Mouse (Mus musculus) erythroid progenitor cell, adult 5-6 weeks (primary cell): ENCODE results near the gene F3. TPM values are rescaled to one million over a fixed set of nuclear protein-coding genes. Genes with fewer than 3 reads are reported as not detected.

Source experiments
- total RNA-seq, 2 experiments: library from RNA; stranded (forward) in 1 of 2; stranded (reverse) in 1 of 2; fragments of 150-400 nt in 1 of 2; fragments of 186-747, 209-891 nt in 1 of 2; gene quantifications; 2 replicates each; pipeline versions ENCODE4 v1.2.3 to v1.2.4; 2015 to 2017; ENCODE audit warnings: low replicate concordance in 2 of 2

Gene F3
- total RNA-seq, 2 experiments from 2014 or later, result not detected

Other genes starting within 250 kb of the F3 start
- gene Slc44a3, start 191.1 kb upstream of the F3 start, total RNA-seq (2015; ENCODE audit: low replicate concordance), result not detected in 2 replicates
- gene Slc44a3, start 191.1 kb upstream of the F3 start, total RNA-seq (2017; ENCODE audit: low replicate concordance), result not detected in 2 replicates
- not detected in 2 replicates for gene 4930432M17Rik, start 52.8 kb upstream of the F3 start, total RNA-seq (2015; ENCODE audit: low replicate concordance)
- not detected in 2 replicates for gene 4930432M17Rik, start 52.8 kb upstream of the F3 start, total RNA-seq (2017; ENCODE audit: low replicate concordance)
- 7.6 and 10.9 TPM in 2 replicates for gene Abcd3, start 91.8 kb downstream of the F3 start, total RNA-seq (2015; ENCODE audit: low replicate concordance)
- 4.9 and 8.5 TPM in 2 replicates for gene Abcd3, start 91.8 kb downstream of the F3 start, total RNA-seq (2017; ENCODE audit: low replicate concordance)
- gene Arhgap29, start 229.0 kb downstream of the F3 start, total RNA-seq (2015; ENCODE audit: low replicate concordance), result 3.6 and 3.8 TPM in 2 replicates
- gene Arhgap29, start 229.0 kb downstream of the F3 start, total RNA-seq (2017; ENCODE audit: low replicate concordance), result 0.39 and 3.6 TPM in 2 replicates